Mouse (Mus musculus) MEL (cell line): Measurements from ENCODE around the gene Ednrb.

Experiments used
- BHLHE40 ChIP-seq: IDR thresholded peaks from 2 replicates; pipeline ENCODE4 v1.6.1; 2012; ENCODE audit warnings: low read depth, mild to moderate bottlenecking, inconsistent platforms, low read length, improper control_type of control experiment, borderline replicate concordance
- CHD1 ChIP-seq: IDR thresholded peaks from 2 replicates; pipeline ENCODE4 v1.6.1; 2012; ENCODE audit warnings: low read depth, mild to moderate bottlenecking, inconsistent platforms, low read length, improper control_type of control experiment
- CHD2 ChIP-seq: IDR thresholded peaks from 2 replicates; pipeline ENCODE4 v1.6.1; 2011; ENCODE audit warnings: low read length, improper control_type of control experiment
- CTCF ChIP-seq, 3 experiments: IDR thresholded peaks in 2 of 3; conservative IDR thresholded peaks in 1 of 3; 2 replicates each; pipeline ENCODE4 v1.5.1; 2011 to 2012; ENCODE audit warnings: low read length in 3 of 3, low read depth in 2 of 3, mild to moderate bottlenecking in 2 of 3, improper control_type of control experiment in 1 of 3, inconsistent platforms in 1 of 3, mixed read lengths in 1 of 3, moderate library complexity in 1 of 3; ENCODE audit not compliant: control insufficient read depth in 1 of 3, insufficient read depth in 1 of 3, poor library complexity in 1 of 3, severe bottlenecking in 1 of 3
- EP300 ChIP-seq, 2 experiments: IDR thresholded peaks; 2 replicates each; pipeline ENCODE4 v1.6.1; 2011; ENCODE audit warnings: improper control_type of control experiment in 2 of 2, low read length in 2 of 2, low read depth in 1 of 2, mild to moderate bottlenecking in 1 of 2
- GATA1 ChIP-seq: IDR thresholded peaks from 2 replicates; pipeline ENCODE4 v1.6.1; 2011; ENCODE audit warnings: low read depth, low read length, improper control_type of control experiment
- MXI1 ChIP-seq: IDR thresholded peaks from 2 replicates; pipeline ENCODE4 v1.6.1; 2011; ENCODE audit warnings: mild to moderate bottlenecking, low read depth, low read length, improper control_type of control experiment
- MYC ChIP-seq: IDR thresholded peaks from 2 replicates; pipeline ENCODE4 v1.6.1; 2011; ENCODE audit warnings: low read depth, mild to moderate bottlenecking, low read length, improper control_type of control experiment, moderate library complexity
- NRF1 ChIP-seq: IDR thresholded peaks from 2 replicates; pipeline ENCODE4 v1.6.1; 2014; ENCODE audit warnings: low read depth, mild to moderate bottlenecking, inconsistent platforms, low read length, improper control_type of control experiment, moderate library complexity; ENCODE audit not compliant: poor library complexity, insufficient read depth, severe bottlenecking
- POLR2A ChIP-seq, 2 experiments: IDR thresholded peaks; 2 replicates each; pipeline ENCODE4 v1.6.1; 2011 to 2012; ENCODE audit warnings: low read length in 2 of 2, mild to moderate bottlenecking in 2 of 2, control low read depth in 1 of 2, improper control_type of control experiment in 1 of 2, low read depth in 1 of 2, moderate library complexity in 1 of 2; ENCODE audit not compliant: control insufficient read depth in 1 of 2, insufficient read depth in 1 of 2, poor library complexity in 1 of 2
- RAD21 ChIP-seq: IDR thresholded peaks from 2 replicates; pipeline ENCODE4 v1.6.1; 2011; ENCODE audit warnings: mild to moderate bottlenecking, low read depth, low read length, improper control_type of control experiment
- TCF12 ChIP-seq: IDR thresholded peaks from 2 replicates; pipeline ENCODE4 v1.6.1; 2014; ENCODE audit warnings: low read depth, mild to moderate bottlenecking, inconsistent platforms, low read length, improper control_type of control experiment, moderate library complexity
- USF2 ChIP-seq, 2 experiments: IDR thresholded peaks; 2 replicates each; pipeline ENCODE4 v1.6.1; 2011 to 2012; ENCODE audit warnings: improper control_type of control experiment in 2 of 2, low read length in 2 of 2, borderline replicate concordance in 1 of 2, inconsistent platforms in 1 of 2, low read depth in 1 of 2, mild to moderate bottlenecking in 1 of 2; ENCODE audit not compliant: insufficient read depth in 1 of 2
- ZC3H11A ChIP-seq: IDR thresholded peaks from 2 replicates; pipeline ENCODE4 v1.6.1; 2012; ENCODE audit warnings: low read depth, mild to moderate bottlenecking, inconsistent platforms, low read length, improper control_type of control experiment

GRCm38 (mm10) chr14:103825934-103826333, 18.3 kb downstream of the Ednrb start:
- TF ChIP-seq CHD1 (no peak), ZC3H11A (no peak), POLR2A (IDR thresholded peaks at IDR 0.05; ENCODE audit: control insufficient read depth in 1 of 2, insufficient read depth in 1 of 2, low read depth in 1 of 2, low read length in 2 of 2, poor library complexity in 1 of 2) (no peak), CTCF (IDR thresholded peaks at IDR 0.05 in 2 of 3, conservative IDR thresholded peaks at IDR 0.05 in 1 of 3; ENCODE audit: control insufficient read depth in 1 of 3, insufficient read depth in 1 of 3, low read depth in 2 of 3, low read length in 3 of 3, poor library complexity in 1 of 3, severe bottlenecking in 1 of 3) (no peak), MYC (no peak), TCF12 (no peak), CHD2 (no peak), MXI1 (no peak), EP300 (IDR thresholded peaks at IDR 0.05; ENCODE audit: low read depth in 1 of 2, low read length in 2 of 2) (no peak), GATA1 (no peak), USF2 (IDR thresholded peaks at IDR 0.05; ENCODE audit: borderline replicate concordance in 1 of 2, insufficient read depth in 1 of 2, low read depth in 1 of 2, low read length in 2 of 2) (no peak), BHLHE40 (no peak), NRF1 (no peak), RAD21 (no peak)
